Comparison of ENCODE assay signal across 21 mouse cellular contexts in genomic region chr4:139630171-139630570, GRCm38 (mm10). TPM values are rescaled to one million over a fixed set of nuclear protein-coding genes. Genes with fewer than 3 reads are reported as not detected.
DNase-seq lines count a peak whose midpoint lies in the region; TF ChIP-seq lines count a peak whose summit lies in the region.
"Had no signal": no experiment of that assay in that cellular context is flagged by ENCODE, and none has a peak within 500 bp of the region (broad histone marks: within the 10 kb centered on the region; RNA-seq: fewer than 3 reads in every experiment).

No protein-coding gene starts in this region.

- no peak overlapping the region for H3K9ac ChIP-seq in liver, adult 2 months (ENCODE audit: low read depth, low read length)
- no peak overlapping the region for H3K9ac ChIP-seq in ES-Bruce4 (ENCODE audit: low read depth, poor library complexity, severe bottlenecking)
- H3K9ac ChIP-seq: hindbrain, embryonic 15.5 days had no signal

- no peak for TF ChIP-seq EP300 in ES-Bruce4 (IDR thresholded peaks at IDR 0.05; ENCODE audit: insufficient read depth, low read depth, low read length)

- no peaks in the 10 kb centered on the region for H3K9me3 ChIP-seq in ES-Bruce4 (replicated peaks; ENCODE audit: control insufficient read depth, insufficient read depth, low read length, poor library complexity, severe bottlenecking)
- H3K9me3 ChIP-seq: embryonic facial prominence, embryonic 10.5 days; hindbrain, embryonic 15.5 days had no signal

- peak; percentile 91 for DNase-seq in liver, adult 2 months (ENCODE audit: extremely low read depth, low read depth, low spot score)
- no peak for DNase-seq in liver
- no peak for DNase-seq in brain, embryonic 14.5 days (ENCODE audit: low read depth)
- peak; percentile 85 to 94 for DNase-seq in kidney, postnatal 25 days
- no peak for DNase-seq in left cerebral cortex, postnatal 10 days (ENCODE audit: extremely low spot score in 1 of 2, low spot score in 2 of 2)
- DNase-seq in gastrocnemius, postnatal 4 days (ENCODE audit: low spot score in 2 of 2): no peak
- DNase-seq in T-cell, adult 2 months (ENCODE audit: low spot score): no peak
- DNase-seq: adrenal gland, postnatal 14 days; cerebellum, postnatal 10 days; heart, adult 2 months; layer of hippocampus, adult 9-11 months had no signal

- TF ChIP-seq POLR2A in liver, adult 2 months (IDR thresholded peaks at IDR 0.05; ENCODE audit: extremely low read depth, insufficient read depth, low read length): no peak
- no peak for TF ChIP-seq POLR2A in ES-Bruce4 (IDR thresholded peaks at IDR 0.05; ENCODE audit: insufficient read depth, low read length)
- TF ChIP-seq POLR2A in brain, embryonic 14.5 days (IDR thresholded peaks at IDR 0.05; ENCODE audit: borderline replicate concordance, extremely low read depth, insufficient read depth, insufficient read length, poor library complexity, severe bottlenecking): no peak

- peaks cover 39% of the 10 kb centered on the region for H3K4me1 ChIP-seq in liver, adult 2 months (ENCODE audit: control insufficient read depth, insufficient read depth, low read length)
- peaks cover 5% of the 10 kb centered on the region for H3K4me1 ChIP-seq in ES-Bruce4 (ENCODE audit: control insufficient read depth, insufficient read depth, low read length)
- H3K4me1 ChIP-seq: embryonic facial prominence, embryonic 10.5 days had no signal

- no peak overlapping the region for H3K4me3 ChIP-seq in liver, adult 2 months (ENCODE audit: insufficient read depth, low read depth, low read length)
- no peak overlapping the region for H3K4me3 ChIP-seq in ES-Bruce4 (ENCODE audit: low read depth, low read length)
- H3K4me3 ChIP-seq: embryonic facial prominence, embryonic 10.5 days; heart, adult 2 months; hindbrain, embryonic 15.5 days had no signal

- H3K27ac ChIP-seq in liver, adult 2 months (replicated peaks; ENCODE audit: insufficient read depth, low read depth, low read length): peak overlapping the region; percentile 43
- H3K27ac ChIP-seq in ES-Bruce4 (ENCODE audit: insufficient read depth, low read length): no peak overlapping the region
- H3K27ac ChIP-seq: embryonic facial prominence, embryonic 10.5 days; heart, adult 2 months; hindbrain, embryonic 15.5 days had no signal

- intact Hi-C loops in left cerebral cortex, postnatal 10 days (cut with DNase I): no loop called here

- no peaks in the 10 kb centered on the region; the same call in 1 of the 2 replicates for H3K36me3 ChIP-seq in liver, adult 2 months (ENCODE audit: control insufficient read depth, insufficient read depth, low read length)
- H3K36me3 ChIP-seq in ES-Bruce4 (ENCODE audit: control insufficient read depth, insufficient read depth, low read length, poor library complexity, severe bottlenecking): no peaks in the 10 kb centered on the region
- H3K36me3 ChIP-seq: hindbrain, embryonic 15.5 days had no signal

- no peaks in the 10 kb centered on the region for H3K27me3 ChIP-seq in liver, adult 2 months (ENCODE audit: control insufficient read depth, insufficient read depth, low read length)
- H3K27me3 ChIP-seq in ES-Bruce4 (ENCODE audit: control insufficient read depth, insufficient read depth, low read length, poor library complexity, severe bottlenecking): no peaks in the 10 kb centered on the region
- H3K27me3 ChIP-seq: hindbrain, embryonic 15.5 days had no signal

- TF ChIP-seq CTCF in liver, adult 2 months (IDR thresholded peaks at IDR 0.05; ENCODE audit: low read depth, low read length): 0 out of 2 replicates have a peak, but pooled peaks have one; percentile 6
- peak; percentile 36 for TF ChIP-seq CTCF in ES-Bruce4 (IDR thresholded peaks at IDR 0.05; ENCODE audit: low read depth, low read length)
- TF ChIP-seq CTCF in brain, embryonic 14.5 days (IDR thresholded peaks at IDR 0.05; ENCODE audit: borderline replicate concordance, extremely low read depth, insufficient read depth, insufficient read length): peak; percentile 8; the same call in 1 of the 2 replicates

- 28% methylated on average over 10 of the region's 10 CpGs for WGBS in liver, adult 2 months

- peaks cover 40% of the 10 kb centered on the region; the same call in 1 of the 2 replicates for H3K79me2 ChIP-seq in liver, adult 2 months (ENCODE audit: control insufficient read depth, insufficient read depth, low read length)

RNA-seq across cellular contexts. Expression of gene Aldh4a1, which starts 7.5 kb away (rescaled TPM):
- total RNA-seq in liver, adult 2 months (2014; rRNA removed): 288 and 375 TPM in 2 replicates
- polyA plus RNA-seq in liver, adult 2 months (2012; rRNA removed): 557 and 601 TPM in 2 replicates
- polyA plus RNA-seq in ES-Bruce4 (2011; ENCODE audit: insufficient read depth, insufficient read length, low read depth, missing spikeins): 30.9 and 32.3 TPM in 2 replicates
- 24.2 and 26.4 TPM in 2 replicates for polyA plus RNA-seq in brain, embryonic 14.5 days (2012; rRNA removed)
- total RNA-seq in left cerebral cortex, postnatal 10 days (2021): 10 to 100 TPM; 18.4 to 19.1 TPM
- total RNA-seq in gastrocnemius, postnatal 4 days (2021): 10 to 100 TPM; 26.0 to 34.7 TPM

RNA-seq across cellular contexts. Expression of gene Tas1r2, which starts 23.2 kb away (rescaled TPM):
- not detected in 2 replicates for total RNA-seq in liver, adult 2 months (2014; rRNA removed)
- 0.05 TPM in 1 of 2 replicates, not detected in the other for polyA plus RNA-seq in liver, adult 2 months (2012; rRNA removed)
- polyA plus RNA-seq in ES-Bruce4 (2011; ENCODE audit: insufficient read depth, insufficient read length, low read depth, missing spikeins): not detected in 2 replicates
- polyA plus RNA-seq in brain, embryonic 14.5 days (2012; rRNA removed): 0.04 TPM in 1 of 2 replicates, not detected in the other
- total RNA-seq in left cerebral cortex, postnatal 10 days (2021): not detected
- not detected for total RNA-seq in gastrocnemius, postnatal 4 days (2021)
- total RNA-seq: adrenal gland, postnatal 14 days; heart, adult 2 months; left cerebral cortex, postnatal 36 days; megakaryocyte, adult 5-6 weeks had no signal
- polyA plus RNA-seq: embryonic facial prominence, embryonic 10.5 days; heart, adult 2 months; heart, postnatal 0 days; hindbrain, embryonic 15.5 days; liver, embryonic 16.5 days; neural tube, embryonic 14.5 days; spleen, adult 2 months; testis, adult 2 months had no signal

RNA-seq across cellular contexts. Expression of gene Gm21969, which starts 27.2 kb away (rescaled TPM):
- total RNA-seq in liver, adult 2 months (2014; rRNA removed): 0.09 and 0.27 TPM in 2 replicates
- 0.11 and 0.14 TPM in 2 replicates for polyA plus RNA-seq in liver, adult 2 months (2012; rRNA removed)
- 0.21 TPM in 1 of 2 replicates, not detected in the other for polyA plus RNA-seq in ES-Bruce4 (2011; ENCODE audit: insufficient read depth, insufficient read length, low read depth, missing spikeins)
- not detected in 2 replicates for polyA plus RNA-seq in brain, embryonic 14.5 days (2012; rRNA removed)
- not detected for total RNA-seq in left cerebral cortex, postnatal 10 days (2021)
- total RNA-seq in gastrocnemius, postnatal 4 days (2021): not detected
- total RNA-seq: adrenal gland, postnatal 14 days; heart, adult 2 months; left cerebral cortex, postnatal 36 days; megakaryocyte, adult 5-6 weeks had no signal
- polyA plus RNA-seq: embryonic facial prominence, embryonic 10.5 days; heart, adult 2 months; heart, postnatal 0 days; hindbrain, embryonic 15.5 days; neural tube, embryonic 14.5 days; testis, adult 2 months had no signal

Comparison
In these comparisons a context has a peak if more than half of its experiments do, and no peak if none do; other contexts are left out.
1. DNase-seq: peak in liver, adult 2 months (single experiment) and kidney, postnatal 25 days (2 of 2); none in liver (single experiment), brain, embryonic 14.5 days (single experiment), left cerebral cortex, postnatal 10 days (0 of 2), gastrocnemius, postnatal 4 days (0 of 2) and T-cell, adult 2 months (single experiment).
2. Peak in every context shown above with its lines, with median percentiles within 50 percentile points of each other: CTCF ChIP-seq.